Mouse (Mus musculus): Measurements from ENCODE around the gene Tenm2.

The Tenm2 gene

DNA sequence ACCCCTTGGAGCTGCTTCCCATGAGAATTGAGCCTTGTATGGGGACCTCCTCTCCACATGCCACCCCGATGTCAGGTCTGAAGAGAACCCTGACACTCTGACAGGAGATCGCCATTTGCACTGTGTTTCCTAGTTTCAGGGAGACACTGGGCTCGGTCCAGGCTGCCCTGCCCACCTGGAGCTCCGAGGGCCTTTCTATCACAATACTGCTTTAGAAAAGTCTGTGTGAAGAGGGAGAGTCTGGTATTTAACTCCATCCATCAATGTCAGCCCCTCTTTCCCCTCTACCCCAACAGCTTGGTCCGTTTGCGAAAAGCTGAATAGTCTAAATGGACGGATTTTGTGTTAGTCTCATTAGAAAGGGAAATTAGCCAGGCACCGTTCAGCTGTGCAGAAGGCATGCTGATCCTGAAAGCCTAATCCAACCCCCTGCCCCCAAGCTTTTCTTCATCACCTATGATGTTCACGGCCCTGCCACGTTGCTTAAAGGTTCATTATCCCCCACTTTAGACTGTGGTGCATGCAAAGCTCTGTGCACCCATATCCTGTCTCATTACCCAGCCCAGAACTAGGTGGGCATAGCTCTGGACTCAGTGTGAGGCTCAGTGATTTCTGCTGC is 538.6 kb downstream of the Tenm2 start:
- no peak for DNase-seq (ENCODE audit: low spot score)

DNA sequence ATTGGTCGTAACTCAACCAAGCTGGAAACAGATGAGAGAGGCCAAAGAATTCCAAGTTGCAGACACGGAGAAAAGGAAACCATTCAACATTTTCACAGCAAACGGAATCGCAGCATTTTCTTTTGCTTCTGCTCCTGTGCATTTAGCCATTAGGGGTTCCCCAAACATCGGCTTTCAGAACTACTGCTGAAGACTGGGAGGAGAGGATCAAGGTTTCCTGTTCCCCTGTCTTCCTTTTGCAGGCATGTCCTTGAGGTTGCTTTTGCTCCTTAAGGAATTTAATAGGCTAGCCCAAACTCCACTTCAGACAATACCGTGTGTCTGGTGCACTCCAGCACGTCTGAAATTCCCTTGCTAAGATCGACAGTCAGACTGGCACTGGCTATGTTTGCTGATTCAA is 541.0 kb downstream of the Tenm2 start:
- DNase-seq (ENCODE audit: low spot score), result no peak

DNA sequence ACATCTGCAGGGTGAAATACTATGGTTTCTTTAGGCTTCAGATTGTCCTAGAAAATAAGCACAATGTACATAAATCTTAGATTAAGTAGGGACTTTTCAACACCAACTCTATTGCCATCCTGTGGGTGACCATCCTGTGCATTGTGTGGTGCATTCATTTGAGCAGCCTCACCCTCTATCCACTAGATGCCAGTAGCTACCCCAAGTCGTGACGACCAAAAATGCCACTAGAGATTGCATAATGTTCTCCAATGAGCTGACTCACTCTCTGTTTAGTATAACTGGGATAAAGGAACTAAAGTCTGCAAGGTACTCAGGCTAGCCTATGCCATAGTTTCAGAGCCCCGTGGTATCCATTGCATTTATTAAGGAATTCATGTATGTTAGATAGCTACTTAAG is 543.1 kb downstream of the Tenm2 start:
- no peak for DNase-seq (ENCODE audit: low spot score)

DNA sequence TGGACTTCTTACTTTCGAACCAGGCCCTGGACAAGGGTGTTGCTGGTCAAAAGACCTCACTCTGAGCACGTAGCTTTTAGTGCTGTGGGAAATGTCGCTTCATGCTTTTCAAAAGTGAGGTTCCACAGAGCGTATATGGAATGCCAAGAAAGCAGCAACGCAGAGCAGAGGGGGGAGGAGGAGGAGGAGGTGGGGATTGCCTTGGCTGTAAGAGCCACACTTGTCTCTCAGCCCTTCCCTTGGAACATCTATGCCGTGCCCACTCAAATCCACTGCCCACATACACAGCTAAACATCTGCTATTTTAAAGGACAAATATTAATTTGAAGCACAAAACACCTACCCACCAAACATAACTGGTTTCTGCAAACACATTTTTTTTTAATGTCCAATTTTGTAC is 544.9 kb downstream of the Tenm2 start:
- DNase-seq (ENCODE audit: low spot score), result no peak

DNA sequence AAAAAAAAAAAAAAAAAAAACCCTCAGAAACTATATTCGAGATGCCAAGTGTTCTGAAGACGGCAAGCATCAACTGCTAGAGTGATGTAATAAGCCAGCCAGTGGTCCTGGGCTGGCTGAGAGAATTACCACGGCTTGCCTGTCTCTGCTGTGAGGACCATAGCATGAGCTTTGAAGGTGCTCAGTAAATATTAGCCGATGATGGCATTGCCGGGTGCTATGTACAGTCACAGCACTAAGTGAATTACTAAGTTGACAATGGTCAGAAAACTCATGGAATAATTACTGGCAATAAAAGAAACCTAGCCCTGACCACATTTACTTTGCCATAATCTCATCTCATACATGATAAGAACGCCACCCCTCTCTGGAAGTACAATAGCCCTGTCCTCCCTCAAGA is 549.5 kb downstream of the Tenm2 start:
- no peak for DNase-seq (ENCODE audit: low spot score)

DNA sequence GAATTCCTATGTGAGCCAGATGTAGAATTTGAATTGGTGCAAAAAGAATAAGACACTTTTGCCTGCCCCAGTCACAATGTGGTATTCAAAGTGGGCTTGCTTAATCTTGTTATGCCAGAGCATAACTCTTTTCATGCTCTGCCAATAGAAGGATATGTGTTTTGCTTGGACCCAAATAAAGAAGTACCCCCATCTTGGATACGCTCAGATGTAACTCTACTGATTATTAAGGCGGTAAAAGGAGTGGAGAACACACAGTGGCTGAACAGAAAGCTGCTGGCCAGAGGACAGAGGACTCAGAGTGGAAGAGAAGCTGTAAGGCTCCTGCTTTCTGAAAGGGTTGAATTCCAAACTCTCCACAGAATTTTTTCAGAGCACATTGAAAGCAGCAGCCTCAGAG is 556.4 kb downstream of the Tenm2 start:
- DNase-seq (ENCODE audit: low spot score), result no peak

DNA sequence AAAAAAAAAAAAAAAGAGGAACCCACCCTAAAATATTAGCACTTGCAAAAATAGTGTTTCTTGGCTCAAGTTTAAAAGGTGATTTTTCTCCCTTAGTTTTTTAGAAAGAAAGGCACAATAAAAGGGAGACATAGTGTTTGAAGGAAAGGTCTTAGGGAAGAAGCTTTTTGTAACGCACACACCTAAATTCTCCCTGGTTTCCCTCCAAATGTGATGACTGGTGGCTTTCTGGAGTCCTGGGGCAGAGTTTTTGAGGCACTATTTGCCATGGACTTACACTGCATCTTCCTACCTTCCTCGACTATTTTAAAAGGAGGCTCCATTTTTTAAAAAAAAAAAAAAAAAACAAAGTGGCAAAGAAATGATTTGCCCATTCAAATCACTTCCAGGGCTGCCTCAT is 557.2 kb downstream of the Tenm2 start:
- DNase-seq (ENCODE audit: low spot score), result no peak

DNA sequence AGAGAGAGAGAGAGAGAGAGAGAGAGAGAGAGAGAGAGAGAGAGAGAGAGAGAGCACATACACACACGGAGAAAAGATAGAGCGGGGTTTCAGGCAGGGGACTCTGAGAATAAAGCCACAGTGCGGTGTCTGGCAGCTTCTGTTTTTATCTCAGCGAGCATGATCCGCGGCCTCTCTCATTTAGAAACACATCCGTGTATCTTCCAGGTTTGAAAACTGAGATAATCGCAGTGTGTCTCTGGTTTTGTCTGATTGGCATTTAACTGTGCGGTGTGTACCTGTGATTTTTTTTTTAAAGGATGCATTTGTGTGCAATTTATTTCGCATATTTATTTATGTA is 557.7 kb downstream of the Tenm2 start:
- DNase-seq (ENCODE audit: low spot score), result no peak

DNA sequence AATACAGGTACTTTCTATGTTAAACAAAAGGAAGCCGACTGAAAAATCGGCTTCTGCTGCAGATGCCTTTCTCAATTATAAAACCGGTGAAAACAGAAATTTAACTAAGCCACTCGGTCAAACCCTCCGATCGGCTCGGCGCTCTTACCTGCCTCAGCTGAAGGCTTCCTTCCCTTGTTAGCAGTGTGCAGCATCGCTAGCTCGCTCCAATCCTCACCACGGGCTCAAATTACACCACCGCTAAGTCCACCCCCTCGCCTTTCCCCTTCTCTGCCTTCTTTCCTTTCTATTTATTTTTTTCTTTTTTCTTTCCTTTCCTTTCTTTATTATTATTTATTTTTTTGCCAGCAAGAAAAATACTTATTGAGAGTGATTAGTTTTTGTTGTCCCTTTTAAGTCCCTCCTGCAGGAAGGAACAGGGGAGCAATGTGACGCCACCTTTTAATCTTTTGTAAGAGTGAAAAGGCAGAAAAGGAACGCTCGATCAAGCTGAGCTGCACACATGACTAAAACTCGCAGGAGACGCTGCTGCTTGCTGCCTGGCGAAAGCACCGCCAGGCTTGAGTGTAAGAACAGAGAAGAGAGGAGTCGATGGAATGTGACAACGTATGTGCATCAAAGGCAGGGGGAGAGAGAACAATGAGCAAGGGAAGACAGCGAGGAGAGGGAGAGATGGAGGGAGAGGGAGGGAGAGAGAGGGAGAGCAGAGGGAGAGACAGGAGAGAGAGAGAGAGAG is 558.3 kb downstream of the Tenm2 start:
- no peak for DNase-seq (ENCODE audit: low spot score)

DNA sequence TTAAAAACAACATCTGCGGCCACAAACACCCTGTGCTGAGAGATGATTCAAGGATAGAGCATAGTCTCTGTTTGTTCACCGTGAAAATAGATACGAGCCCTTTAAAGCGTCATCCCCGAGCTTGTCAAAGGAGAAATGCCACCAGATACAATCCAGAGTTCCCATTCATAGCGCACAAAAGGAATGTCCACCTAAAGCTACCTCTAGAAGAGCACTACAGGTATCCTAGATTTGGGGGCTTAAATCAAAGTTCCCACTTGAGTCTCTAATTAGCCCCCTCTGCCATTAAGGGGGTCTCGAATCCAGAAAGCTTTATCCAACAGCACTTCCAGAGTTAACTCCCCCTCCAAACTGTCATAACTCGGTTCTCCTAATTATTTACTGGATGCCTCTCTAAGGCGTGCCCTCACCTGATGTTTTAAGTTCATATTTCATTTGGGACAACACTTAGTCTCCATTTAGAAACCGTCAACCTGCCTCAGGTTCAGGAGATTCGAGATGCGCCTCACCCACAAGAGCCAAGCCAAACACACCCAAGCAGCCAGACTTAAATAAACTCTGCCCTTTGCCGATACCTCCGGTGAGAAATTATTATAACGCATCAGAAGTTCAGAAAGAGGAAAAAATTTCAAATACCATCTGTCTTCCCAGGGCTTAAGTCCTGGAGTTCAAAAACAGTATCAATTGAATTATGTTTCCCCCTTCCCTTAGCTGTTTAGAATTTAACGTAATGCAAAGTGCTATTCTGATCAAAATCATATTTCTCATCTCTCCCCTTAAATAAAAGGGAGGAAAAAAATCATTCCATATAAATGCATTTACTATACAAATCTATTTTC is 559.1 kb downstream of the Tenm2 start:
- no peak for DNase-seq (ENCODE audit: low spot score)

DNA sequence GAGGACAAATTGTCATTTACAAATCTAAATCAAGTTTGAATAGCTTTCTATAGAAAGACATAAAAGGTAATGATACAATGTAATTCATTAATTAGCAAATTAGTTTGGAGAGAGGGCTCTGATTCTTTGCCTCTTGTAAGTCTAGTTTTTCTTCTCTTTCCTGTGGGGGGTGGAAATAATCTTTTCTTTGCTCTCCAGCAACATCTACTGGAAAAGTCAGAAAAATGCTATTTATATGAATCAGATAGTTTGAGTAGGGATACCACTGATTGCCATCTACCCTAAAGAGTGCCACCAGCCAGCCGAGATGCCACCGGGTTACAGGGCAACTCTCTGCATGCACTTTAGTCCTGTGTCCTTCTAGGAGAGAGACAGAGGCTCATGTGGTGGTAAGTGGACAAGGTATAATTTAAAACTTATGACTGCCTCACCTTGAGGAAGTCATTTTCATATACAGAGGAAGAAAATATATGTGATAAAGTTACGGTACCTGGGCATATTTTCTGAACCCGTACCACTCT is 560.8 kb downstream of the Tenm2 start:
- DNase-seq (ENCODE audit: low spot score), result no peak

DNA sequence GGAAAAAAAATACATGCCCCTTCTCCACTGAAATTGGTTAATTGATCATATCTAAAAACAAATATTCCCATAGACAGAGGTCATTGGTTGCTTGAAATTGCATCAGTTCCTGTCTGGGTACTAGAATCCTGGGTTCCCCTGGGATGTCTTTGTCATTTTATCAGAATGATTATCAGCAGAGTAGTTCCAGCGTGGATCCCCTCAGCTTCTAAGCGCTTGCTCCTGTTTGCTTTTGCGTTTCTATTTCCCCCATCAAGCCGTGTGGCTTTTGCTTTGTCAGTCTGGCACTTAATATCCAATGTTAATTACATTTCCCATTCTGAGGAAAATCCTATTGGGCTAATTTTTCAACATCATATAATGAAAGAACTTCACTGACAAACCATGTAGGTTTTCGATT is 561.6 kb downstream of the Tenm2 start:
- no peak for DNase-seq (ENCODE audit: low spot score)

DNA sequence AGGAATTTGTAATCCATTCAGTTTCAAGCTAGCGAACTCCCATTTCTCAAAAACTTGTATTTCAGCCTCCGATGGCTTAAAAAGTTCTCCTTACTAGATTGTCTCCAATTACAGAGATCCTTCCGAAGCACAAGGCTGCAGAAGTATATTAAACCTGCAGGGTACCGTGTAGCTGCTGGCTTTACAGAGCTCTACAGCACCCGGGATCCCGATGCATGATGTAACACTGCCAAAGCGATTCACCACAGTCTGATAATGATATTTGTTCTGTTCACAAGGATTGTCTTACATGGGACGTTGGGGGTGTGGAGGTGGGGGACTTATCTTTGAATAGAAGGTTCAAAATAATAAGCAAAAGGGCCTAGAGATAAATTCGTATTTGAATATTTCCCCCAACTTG is 564.6 kb downstream of the Tenm2 start:
- no peak for DNase-seq (ENCODE audit: low spot score)

DNA sequence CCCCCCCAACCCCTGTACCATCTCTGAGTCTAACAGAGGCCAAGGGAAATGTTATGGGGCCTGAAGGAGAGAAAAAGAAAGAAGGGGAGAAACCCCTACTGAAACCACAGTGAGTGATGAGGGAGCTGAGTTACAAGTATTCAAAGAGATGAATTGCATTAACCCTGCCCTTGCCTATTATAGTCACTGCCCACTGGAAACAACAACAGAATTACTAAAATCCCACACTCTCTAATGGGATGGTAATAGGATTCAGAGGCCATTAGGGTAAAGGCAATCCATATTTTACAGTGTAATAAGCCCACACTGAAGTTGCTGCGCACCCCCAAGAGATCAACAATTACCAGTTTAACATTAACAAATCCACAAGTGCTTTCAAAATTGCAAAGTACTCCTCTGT is 571.7 kb downstream of the Tenm2 start:
- DNase-seq (ENCODE audit: low spot score), result no peak

DNA sequence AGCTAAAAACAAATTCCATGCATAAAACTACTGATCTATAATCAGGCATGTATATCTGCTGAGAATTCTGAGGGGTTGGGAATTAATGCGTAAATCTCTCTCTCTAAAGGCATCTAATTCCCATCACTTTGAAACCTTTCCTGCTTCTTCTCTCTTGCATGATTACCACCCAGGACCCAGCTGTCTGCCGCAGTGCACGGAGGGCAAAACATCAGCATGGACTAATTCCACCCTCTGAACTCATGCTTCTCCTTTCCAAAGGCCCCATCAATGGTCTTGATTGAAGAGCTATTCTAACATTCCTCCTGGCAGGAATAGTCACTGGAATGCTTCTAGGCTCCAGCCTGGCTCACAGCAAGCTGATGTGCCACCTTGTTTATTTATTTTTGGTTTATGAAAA is 572.2 kb downstream of the Tenm2 start:
- no peak for DNase-seq (ENCODE audit: low spot score)

DNA sequence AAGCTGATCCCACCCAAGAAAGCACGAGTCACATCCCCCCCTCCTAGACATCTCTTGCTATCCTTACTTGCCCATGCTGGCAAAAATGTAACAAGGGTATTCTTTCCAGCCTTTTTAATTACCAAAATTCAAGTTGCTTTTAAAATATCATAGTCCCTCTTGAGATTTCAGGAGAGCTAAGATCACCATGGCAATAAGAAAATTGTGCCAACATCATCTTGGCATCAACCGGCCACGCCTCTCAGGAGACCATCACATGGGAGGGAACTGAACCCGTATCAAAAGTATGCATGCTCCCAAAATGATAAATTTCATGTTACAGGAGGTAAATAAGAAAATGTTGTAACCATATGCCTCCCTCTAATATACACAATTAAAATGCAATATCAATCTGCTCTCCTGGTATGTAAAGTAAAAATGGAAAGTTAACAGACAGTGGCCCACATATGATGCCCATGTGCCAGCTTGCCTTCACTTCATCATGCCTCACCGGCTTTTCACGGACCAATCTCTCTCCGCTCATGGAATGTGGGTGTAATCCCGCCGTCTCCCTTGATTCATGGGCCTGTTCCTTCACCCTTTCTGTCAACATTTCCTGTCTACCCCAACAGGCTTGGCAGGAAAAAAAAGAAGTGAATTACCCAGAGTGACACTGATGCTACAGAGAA is 582.0 kb downstream of the Tenm2 start:
- DNase-seq (ENCODE audit: low spot score), result no peak

DNA sequence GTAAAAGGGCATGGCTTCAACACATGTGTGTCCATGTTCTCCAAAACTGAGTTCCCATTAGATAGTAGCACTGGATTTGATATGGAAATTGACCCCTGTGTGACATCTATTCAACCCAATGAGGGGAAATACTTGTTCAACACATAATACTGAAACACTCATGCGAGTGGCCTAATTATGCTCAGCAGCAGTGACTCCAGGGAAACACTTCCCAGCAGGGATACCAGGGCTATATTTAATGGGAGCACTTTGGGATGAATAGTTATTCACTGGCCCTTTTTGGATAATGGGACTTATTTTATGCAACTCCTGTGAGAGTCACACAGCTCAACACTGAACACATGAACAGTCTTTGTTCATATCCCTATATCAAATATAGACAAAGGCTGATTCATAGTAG is 588.6 kb downstream of the Tenm2 start:
- no peak for DNase-seq (ENCODE audit: low spot score)

DNA sequence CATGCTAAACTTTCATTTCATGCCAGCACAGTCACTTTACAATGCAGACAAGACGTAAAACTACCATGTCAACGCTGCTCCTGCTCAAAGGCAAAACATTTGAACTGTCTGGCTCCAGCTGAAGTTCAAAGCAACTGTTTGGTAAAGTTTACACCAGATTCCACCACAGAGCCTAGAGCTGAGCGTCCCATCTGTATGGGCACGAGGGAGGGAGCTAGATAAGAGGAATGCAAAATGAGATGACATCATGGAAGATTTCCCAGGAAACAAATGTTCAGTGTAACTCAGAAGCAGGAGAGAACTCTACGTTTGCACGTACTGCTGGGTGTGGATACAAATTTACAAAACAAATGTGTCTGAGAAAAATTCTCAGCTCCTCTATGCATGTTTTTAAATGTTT is 600.7 kb downstream of the Tenm2 start:
- no peak for DNase-seq (ENCODE audit: low spot score)

DNA sequence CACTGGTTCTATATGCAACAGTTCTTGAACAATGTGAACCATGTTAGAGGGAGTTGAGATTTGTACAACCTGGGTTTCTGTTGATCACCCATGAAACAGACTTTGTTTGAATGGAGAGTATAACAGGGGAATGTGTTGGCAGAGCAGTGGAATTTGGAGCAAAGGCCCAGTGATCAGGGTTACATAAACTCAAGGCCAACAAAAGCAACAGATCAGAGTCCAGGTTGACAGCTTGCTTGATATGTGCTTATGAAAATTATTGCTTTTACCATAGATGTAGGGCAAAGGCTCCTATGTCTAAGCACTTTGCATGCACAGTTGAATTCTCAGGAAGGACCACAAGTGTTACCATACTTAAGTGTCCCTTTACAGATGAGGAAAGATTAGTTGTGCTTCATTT is 603.6 kb downstream of the Tenm2 start:
- DNase-seq (ENCODE audit: low spot score), result no peak

DNA sequence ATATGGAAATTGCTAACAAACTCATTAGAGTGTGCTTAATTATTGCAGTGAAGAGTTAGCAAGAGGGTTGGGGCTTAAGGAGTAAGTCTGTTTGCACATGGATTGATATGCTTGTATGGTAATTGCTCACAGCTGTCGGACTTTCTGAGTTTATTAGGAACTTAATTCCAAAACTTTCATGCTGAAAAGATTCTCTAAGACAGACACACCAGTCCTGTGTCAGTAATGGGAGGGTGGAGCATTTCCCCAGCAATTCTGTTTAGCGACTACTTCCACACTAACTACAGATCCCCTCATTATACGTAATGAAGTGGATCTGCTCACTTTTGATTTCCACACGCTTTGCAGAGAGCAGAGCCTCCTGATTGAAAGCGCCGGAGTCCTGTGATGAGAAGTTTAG is 622.0 kb downstream of the Tenm2 start:
- no peak for DNase-seq (ENCODE audit: low spot score)

DNA sequence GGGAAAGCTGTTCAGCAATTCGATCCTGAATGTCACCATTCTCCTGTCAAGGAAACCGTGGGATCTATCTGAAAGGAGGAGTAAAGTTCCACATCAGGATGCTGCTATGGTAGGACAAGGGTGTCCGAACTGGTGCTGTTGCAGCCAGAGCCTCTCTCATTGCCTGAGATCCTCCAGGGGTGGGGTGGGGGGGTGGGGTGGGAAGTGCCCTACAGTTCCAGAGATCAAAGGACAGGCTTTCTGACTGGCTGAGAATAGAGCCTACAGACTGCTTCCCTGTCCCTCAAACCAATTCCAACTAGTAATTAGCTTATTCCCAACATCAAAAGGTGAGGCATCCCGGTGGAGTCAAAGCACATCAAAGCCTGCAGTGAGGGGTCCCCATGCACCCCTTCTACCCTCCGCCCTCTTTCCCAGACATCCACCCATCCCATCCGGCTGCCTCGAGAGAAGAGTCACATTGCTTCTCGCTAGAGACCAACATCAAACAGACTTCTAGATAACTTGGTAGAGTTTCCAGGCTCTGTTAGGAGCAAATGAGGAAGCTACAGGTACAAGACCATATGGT is 630.9 kb downstream of the Tenm2 start:
- no peak for DNase-seq (ENCODE audit: low spot score)

DNA sequence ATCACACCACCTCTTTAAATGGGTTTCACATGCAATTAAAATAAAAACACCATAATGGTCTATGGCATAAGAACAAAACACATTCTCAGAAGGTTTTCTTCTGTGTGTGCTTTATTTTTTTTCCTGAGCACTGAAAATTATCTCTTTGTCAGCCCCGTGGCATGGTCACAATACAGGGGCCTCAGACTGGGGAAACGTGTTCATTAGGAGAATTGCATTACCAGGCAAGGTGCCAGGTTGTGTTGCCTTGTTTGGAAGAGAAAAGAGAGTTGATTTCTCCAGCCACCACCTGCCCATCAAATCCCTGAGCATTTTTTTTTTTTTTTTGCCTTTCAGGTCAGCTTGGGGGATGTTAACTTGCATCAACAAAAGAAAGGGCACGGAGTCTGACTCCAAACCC is 631.5 kb downstream of the Tenm2 start:
- DNase-seq (ENCODE audit: low spot score), result no peak
